Mouse (Mus musculus) ES-E14 (cell line): ENCODE measurements around the gene Gm38655.

ENCODE experiments used
- CHD2 ChIP-seq: IDR thresholded peaks from 2 replicates; pipeline ENCODE4 v1.6.1; 2014; ENCODE audit warnings: mild to moderate bottlenecking, low read depth, low read length, inconsistent platforms
- HCFC1 ChIP-seq: IDR thresholded peaks from 2 replicates; pipeline ENCODE4 v1.6.1; 2012; ENCODE audit warnings: low read length, inconsistent platforms, borderline replicate concordance; ENCODE audit not compliant: insufficient read depth
- MAFK ChIP-seq: IDR thresholded peaks from 2 replicates; pipeline ENCODE4 v1.6.1; 2014; ENCODE audit warnings: mild to moderate bottlenecking, low read depth, low read length, inconsistent platforms; ENCODE audit not compliant: insufficient read depth
- ZC3H11A ChIP-seq: IDR thresholded peaks from 2 replicates; pipeline ENCODE4 v1.6.1; 2012; ENCODE audit warnings: low read depth, mild to moderate bottlenecking, inconsistent platforms, low read length, borderline replicate concordance

DNA sequence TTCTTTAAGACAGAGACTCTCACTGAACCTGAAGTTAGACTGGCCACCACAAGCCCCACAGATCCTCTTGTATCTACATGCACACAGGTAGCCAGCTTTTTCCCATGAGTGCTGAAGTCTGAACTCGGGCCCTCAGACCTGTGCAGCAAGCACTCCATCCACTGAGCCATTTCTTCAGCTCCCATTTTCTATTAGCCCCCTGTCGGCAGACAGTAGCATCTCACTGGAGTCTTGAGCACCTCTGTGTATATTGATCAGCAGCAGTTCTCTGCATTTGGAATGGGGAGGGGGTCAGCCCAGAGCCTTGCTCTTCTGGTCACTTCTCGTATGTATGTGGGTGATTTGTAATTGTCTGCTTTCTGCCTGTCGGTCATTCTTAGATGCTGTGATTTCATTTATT is 35.3 kb downstream of the Gm38655 start:
- TF ChIP-seq ZC3H11A (no peak), HCFC1 (no peak), MAFK (no peak), CHD2 (no peak)
